Mouse (Mus musculus) embryonic facial prominence, embryonic 15.5 days (tissue): ENCODE measurements at regions not wholly inside any gene's neighbourhood (a gene's known extent, or its start where the extent isn't known, plus 50 kb on each side); places are given as distances from the start of the nearest gene placed in this dataset.

Source experiments
- ATAC-seq: fragments of 200-750 bp; cut with Nextera tagmentation; 2 replicates; pipeline ENCODE4 v1.8.0; 2017; ENCODE audit warnings: low read depth, moderate TSS enrichment; ENCODE audit not compliant: insufficient number of reproducible peaks, low FRiP score, low TSS enrichment
- H3K27ac ChIP-seq: fragments of 300-500 bp; sonication (generic); replicated peaks from 2 replicates; pipeline ENCODE4 v1.5.1; 2015; ENCODE audit warnings: mild to moderate bottlenecking, inconsistent platforms
- H3K27me3 ChIP-seq: fragments of 300-500 bp; sonication (generic); 2 replicates; pipeline ENCODE4 v1.6.1; 2015; ENCODE audit warnings: inconsistent platforms
- H3K36me3 ChIP-seq: fragments of 300-500 bp; sonication (generic); 2 replicates; pipeline ENCODE4 v1.6.1; 2015; ENCODE audit warnings: mild to moderate bottlenecking, inconsistent platforms
- H3K4me1 ChIP-seq: fragments of 300-500 bp; sonication (generic); 2 replicates; pipeline ENCODE4 v1.6.1; 2015; ENCODE audit warnings: inconsistent platforms
- H3K4me2 ChIP-seq: fragments of 300-500 bp; sonication (generic); replicated peaks from 2 replicates; pipeline ENCODE4 v1.6.1; 2015; ENCODE audit warnings: mild to moderate bottlenecking, inconsistent platforms
- H3K4me3 ChIP-seq: fragments of 300-500 bp; sonication (generic); replicated peaks from 2 replicates; pipeline ENCODE4 v1.5.1; 2015; ENCODE audit warnings: mild to moderate bottlenecking, inconsistent platforms
- H3K9ac ChIP-seq: fragments of 300-500 bp; sonication (generic); 2 replicates; pipeline ENCODE4 v1.6.1; 2015; ENCODE audit warnings: inconsistent platforms
- H3K9me3 ChIP-seq: fragments of 300-500 bp; sonication (generic); replicated peaks from 2 replicates; pipeline ENCODE4 v1.6.1; 2016; ENCODE audit warnings: inconsistent platforms
- WGBS: fragments of 180-500 bp; shearing (Covaris S2); methylation state at CpG from one replicate; pipeline ENCODE4 v1.1.7; 2015; 5-methylcytosine and 5-hydroxymethylcytosine counted together

- Histone ChIP-seq H3K4me1 (peaks cover 27% of the 10 kb centered on the region), H3K27me3 (no peaks in the 10 kb centered on the region), H3K27ac (no peak overlapping the region; the same call in 1 of the 2 replicates), H3K4me2 (no peak overlapping the region), H3K36me3 (no peaks in the 10 kb centered on the region), H3K4me3 (no peak overlapping the region), H3K9me3 (no peaks in the 10 kb centered on the region), H3K9ac (no peak overlapping the region)
- 81% methylated on average over 12 of the region's 12 CpGs for WGBS
- ATAC-seq: no peak
These were observed 99.8 kb upstream of the Cd180 start for GRCm38 (mm10) chr13:102593405-102594200.

GRCm38 (mm10) chr13:102594201-102594600 lies 99.2 kb upstream of the Cd180 start:
- Histone ChIP-seq H3K4me1 (peaks cover 27% of the 10 kb centered on the region), H3K27ac (peak overlapping the region; percentile 56), H3K4me3 (no peak overlapping the region), H3K9ac (no peak overlapping the region), H3K4me2 (no peak overlapping the region), H3K9me3 (no peaks in the 10 kb centered on the region), H3K27me3 (no peaks in the 10 kb centered on the region), H3K36me3 (no peaks in the 10 kb centered on the region)
- WGBS: 71% methylated on average over 3 of the region's 3 CpGs
- ATAC-seq: no peak

GRCm38 (mm10) chr13:102595602-102596001 lies 97.8 kb upstream of the Cd180 start:
- Histone ChIP-seq H3K9me3 (no peaks in the 10 kb centered on the region), H3K4me2 (no peak overlapping the region), H3K27ac (no peak overlapping the region), H3K36me3 (no peaks in the 10 kb centered on the region), H3K27me3 (no peaks in the 10 kb centered on the region), H3K9ac (no peak overlapping the region), H3K4me1 (peaks cover 14% of the 10 kb centered on the region), H3K4me3 (no peak overlapping the region)
- WGBS: 80% methylated on average over 5 of the region's 5 CpGs
- no peak for ATAC-seq

GRCm38 (mm10) chr13:102596101-102596500 lies 97.3 kb upstream of the Cd180 start:
- peaks cover 11% of the 10 kb centered on the region for H3K4me1 ChIP-seq
- no peaks in the 10 kb centered on the region for H3K27me3 ChIP-seq
- ATAC-seq: no peak
- H3K27ac ChIP-seq: no peak overlapping the region
- H3K36me3 ChIP-seq: no peaks in the 10 kb centered on the region
- no peak overlapping the region for H3K4me3 ChIP-seq
- H3K4me2 ChIP-seq: no peak overlapping the region
- H3K9ac ChIP-seq: no peak overlapping the region
- 89% methylated on average over 2 of the region's 2 CpGs for WGBS
- no peaks in the 10 kb centered on the region for H3K9me3 ChIP-seq

GRCm38 (mm10) chr13:102598181-102598580 lies 95.2 kb upstream of the Cd180 start:
- H3K27ac ChIP-seq: no peak overlapping the region
- H3K4me1 ChIP-seq: no peaks in the 10 kb centered on the region
- WGBS: 79% methylated on average over 5 of the region's 5 CpGs
- H3K36me3 ChIP-seq: no peaks in the 10 kb centered on the region
- H3K4me3 ChIP-seq: no peak overlapping the region
- no peaks in the 10 kb centered on the region for H3K27me3 ChIP-seq
- H3K9me3 ChIP-seq: no peaks in the 10 kb centered on the region
- ATAC-seq: no peak
- no peak overlapping the region for H3K4me2 ChIP-seq
- H3K9ac ChIP-seq: no peak overlapping the region

- Histone ChIP-seq H3K9ac (no peak overlapping the region), H3K4me2 (no peak overlapping the region), H3K4me1 (no peaks in the 10 kb centered on the region), H3K4me3 (no peak overlapping the region), H3K36me3 (no peaks in the 10 kb centered on the region), H3K27me3 (no peaks in the 10 kb centered on the region), H3K27ac (no peak overlapping the region), H3K9me3 (no peaks in the 10 kb centered on the region)
- ATAC-seq: no peak
- 46% methylated on average over 3 of the region's 3 CpGs for WGBS
These were observed 93.8 kb upstream of the Cd180 start for GRCm38 (mm10) chr13:102599602-102600001.

- Histone ChIP-seq H3K27ac (no peak overlapping the region), H3K4me2 (no peak overlapping the region), H3K9ac (no peak overlapping the region), H3K27me3 (no peaks in the 10 kb centered on the region), H3K4me1 (no peaks in the 10 kb centered on the region), H3K36me3 (no peaks in the 10 kb centered on the region), H3K4me3 (no peak overlapping the region), H3K9me3 (no peaks in the 10 kb centered on the region)
- no peak for ATAC-seq
- 44% methylated on average over 4 of the region's 4 CpGs for WGBS
These were observed 93.3 kb upstream of the Cd180 start for GRCm38 (mm10) chr13:102600026-102600425.

- ATAC-seq: no peak
- no peak overlapping the region for H3K4me2 ChIP-seq
These were observed 68.9 kb upstream of the Cd180 start for GRCm38 (mm10) chr13:102624461-102624860.

GRCm38 (mm10) chr13:102625171-102625835 lies 68.1 kb upstream of the Cd180 start:
- H3K27me3 ChIP-seq: no peaks in the 10 kb centered on the region
- H3K4me3 ChIP-seq: no peak overlapping the region
- H3K9ac ChIP-seq: no peak overlapping the region
- ATAC-seq: peak; percentile 85
- peak overlapping the region; percentile 92 for H3K27ac ChIP-seq
- H3K36me3 ChIP-seq: no peaks in the 10 kb centered on the region
- peaks cover 28% of the 10 kb centered on the region for H3K4me1 ChIP-seq
- WGBS: 22% methylated on average over 8 of the region's 8 CpGs
- H3K4me2 ChIP-seq: peak overlapping the region; percentile 23; the same call in 1 of the 2 replicates
- H3K9me3 ChIP-seq: no peaks in the 10 kb centered on the region

More at GRCm38 (mm10) chr13:102624461-102624860, 68.9 kb upstream of the Cd180 start:
- Histone ChIP-seq H3K9ac (no peak overlapping the region), H3K27me3 (no peaks in the 10 kb centered on the region), H3K4me3 (no peak overlapping the region), H3K36me3 (no peaks in the 10 kb centered on the region), H3K9me3 (no peaks in the 10 kb centered on the region), H3K4me1 (peaks cover 28% of the 10 kb centered on the region), H3K27ac (peak overlapping the region; percentile 92)
- WGBS: 81% methylated on average over 2 of the region's 2 CpGs

- H3K4me2 ChIP-seq: no peak overlapping the region
- no peaks in the 10 kb centered on the region for H3K36me3 ChIP-seq
- no peaks in the 10 kb centered on the region for H3K9me3 ChIP-seq
- H3K9ac ChIP-seq: no peak overlapping the region
- no peak overlapping the region for H3K4me3 ChIP-seq
- ATAC-seq: no peak
- 30% methylated on average over 5 of the region's 5 CpGs for WGBS
- H3K27ac ChIP-seq: peak overlapping the region; percentile 92
- peaks cover 28% of the 10 kb centered on the region for H3K4me1 ChIP-seq
- H3K27me3 ChIP-seq: no peaks in the 10 kb centered on the region
These were observed 67.5 kb upstream of the Cd180 start for GRCm38 (mm10) chr13:102625836-102626340.

GRCm38 (mm10) chr13:102627786-102628185 lies 65.6 kb upstream of the Cd180 start:
- no peaks in the 10 kb centered on the region for H3K27me3 ChIP-seq
- no peak for ATAC-seq
- 73% methylated on average over 4 of the region's 4 CpGs for WGBS

More at GRCm38 (mm10) chr13:102627786-102628185, 65.6 kb upstream of the Cd180 start:
- Histone ChIP-seq H3K36me3 (no peaks in the 10 kb centered on the region), H3K9me3 (no peaks in the 10 kb centered on the region), H3K27ac (no peak overlapping the region), H3K4me2 (no peak overlapping the region), H3K4me3 (no peak overlapping the region), H3K9ac (no peak overlapping the region), H3K4me1 (peaks cover 28% of the 10 kb centered on the region)
